ENCODE assay signal across 19 mouse cellular contexts in the genomic region with DNA sequence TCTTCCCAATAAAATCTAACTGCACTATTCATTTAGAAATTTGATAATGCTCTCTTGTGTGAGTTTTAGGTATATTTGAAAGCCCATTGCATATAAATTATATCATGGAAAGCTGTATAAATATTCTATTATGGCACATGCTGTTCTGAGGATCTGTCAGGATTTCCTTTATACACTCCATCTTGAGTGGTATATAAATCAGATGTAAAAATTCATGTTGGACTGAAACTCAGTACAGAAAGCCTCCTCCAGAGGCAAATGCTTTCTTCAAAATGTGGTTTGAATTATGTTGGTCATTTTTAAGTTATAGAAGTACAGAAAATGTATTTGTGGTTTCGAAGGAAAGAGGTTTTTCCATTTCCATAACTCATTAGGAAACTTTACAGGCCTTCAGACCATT. TPM values are rescaled to one million over a fixed set of nuclear protein-coding genes. Genes with fewer than 3 reads are reported as not detected.
"Had no signal": no experiment of that assay in that cellular context is flagged by ENCODE, and none has a peak within 500 bp of the region (broad histone marks: within the 10 kb centered on the region; RNA-seq: fewer than 3 reads in every experiment).

No protein-coding gene starts in this region.

- H3K4me2 ChIP-seq: liver, embryonic 11.5 days; liver, embryonic 15.5 days; midbrain, embryonic 13.5 days; stomach, embryonic 15.5 days had no signal

- H3K4me3 ChIP-seq: left cerebral cortex, adult 2 months; liver, embryonic 15.5 days; midbrain, embryonic 13.5 days; stomach, embryonic 15.5 days had no signal

- H3K9ac ChIP-seq: liver, embryonic 15.5 days; midbrain, embryonic 13.5 days; stomach, embryonic 15.5 days had no signal

- H3K4me1 ChIP-seq: liver, embryonic 15.5 days; midbrain, embryonic 13.5 days; stomach, embryonic 15.5 days had no signal

- DNase-seq: kidney, postnatal 25 days; lung, adult 2 months; lung, postnatal 36 days; right cerebral cortex, postnatal 14 days; thymus, adult 2 months; thymus, postnatal 25 days had no signal

- H3K9me3 ChIP-seq: liver, embryonic 15.5 days; midbrain, embryonic 13.5 days; stomach, embryonic 15.5 days had no signal

- H3K27ac ChIP-seq: left cerebral cortex, adult 2 months; liver, embryonic 15.5 days; midbrain, embryonic 13.5 days; stomach, embryonic 15.5 days had no signal

- ATAC-seq: lung, postnatal 0 days; midbrain, embryonic 13.5 days had no signal

- H3K27me3 ChIP-seq: liver, embryonic 15.5 days; midbrain, embryonic 13.5 days; stomach, embryonic 15.5 days had no signal

- H3K36me3 ChIP-seq: liver, embryonic 15.5 days; midbrain, embryonic 13.5 days; stomach, embryonic 15.5 days had no signal

RNA-seq across cellular contexts. Expression of a gene that starts 2.9 kb away (rescaled TPM):
- total RNA-seq: layer of hippocampus, postnatal 25 days; left cerebral cortex, adult 2 months; left cerebral cortex, postnatal 14 days; megakaryocyte progenitor cell, adult 5-6 weeks; midbrain, postnatal 0 days had no signal
- polyA plus RNA-seq: limb, embryonic 11.5 days; midbrain, embryonic 13.5 days; midbrain, postnatal 0 days; neural tube, embryonic 14.5 days; spleen, adult 2 months had no signal
